Mouse (Mus musculus) spleen, postnatal 36 days (tissue): Measurements from ENCODE around the gene Snapc4.

Source experiments
- DNase-seq, 2 experiments: peaks; one replicate each; pipeline ENCODE4 v3.0.0; 2022; ENCODE audit warnings: low spot score in 2 of 2, mixed read lengths in 1 of 2

Snapc4 gene

DNA sequence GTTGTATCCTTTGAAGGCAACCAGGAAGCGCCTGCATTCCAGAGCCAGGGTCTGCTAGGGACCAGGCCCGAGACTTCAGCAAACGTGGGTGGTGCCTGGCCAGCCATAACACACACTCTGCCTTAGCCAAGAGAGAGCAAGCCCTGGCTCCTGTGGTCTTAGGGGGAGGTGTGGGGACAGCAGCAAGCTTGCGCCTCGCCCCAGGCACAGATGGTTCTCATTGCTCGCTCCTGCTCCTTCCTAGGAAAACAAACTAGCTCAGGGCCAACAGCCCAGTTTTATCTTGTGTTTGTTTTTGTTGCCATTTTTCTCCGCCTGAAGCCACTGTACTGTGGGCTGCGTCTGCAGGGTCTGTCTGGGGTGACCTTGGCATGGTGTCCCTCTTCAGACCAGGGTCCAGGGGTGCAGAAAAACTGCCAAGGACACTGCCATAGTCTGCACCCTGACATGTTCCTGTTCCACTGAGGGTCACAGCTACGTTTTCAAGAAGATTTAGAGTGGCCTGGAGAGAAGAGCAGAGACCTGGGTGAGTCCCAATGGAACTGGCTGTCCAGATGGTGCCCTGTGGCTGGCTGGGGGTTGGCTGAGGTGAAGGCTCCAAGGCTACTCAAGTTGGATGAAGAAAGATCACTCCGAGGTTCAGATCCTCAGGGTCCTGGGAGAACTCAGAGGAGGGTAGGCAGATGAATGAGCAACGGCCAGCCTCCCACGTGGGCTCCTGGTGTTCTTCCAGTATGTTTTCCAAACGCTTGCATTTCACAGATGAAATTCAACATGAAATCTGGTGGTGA lies 66.0 kb downstream of the Snapc4 start:
- DNase-seq: no peak

DNA sequence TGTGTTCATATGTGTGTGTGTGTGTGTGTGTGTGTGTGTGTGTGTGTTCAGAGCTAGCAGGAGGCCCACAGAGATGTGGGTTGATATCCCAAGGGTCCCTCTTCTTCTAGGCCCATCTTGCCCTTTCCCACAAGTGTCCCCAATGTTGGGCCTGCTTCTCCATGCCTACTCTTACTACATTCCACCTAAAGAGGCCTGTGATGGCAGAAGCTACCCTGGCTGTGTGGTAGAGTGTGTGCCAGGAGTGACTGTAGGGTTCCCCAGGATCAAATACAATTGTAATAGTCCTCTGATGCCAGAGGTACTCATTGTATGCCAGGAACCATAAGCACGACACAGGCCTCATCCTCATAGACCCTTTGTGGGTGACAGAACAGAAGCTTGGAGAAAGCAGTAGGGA lies 67.1 kb downstream of the Snapc4 start:
- no peak for DNase-seq

DNA sequence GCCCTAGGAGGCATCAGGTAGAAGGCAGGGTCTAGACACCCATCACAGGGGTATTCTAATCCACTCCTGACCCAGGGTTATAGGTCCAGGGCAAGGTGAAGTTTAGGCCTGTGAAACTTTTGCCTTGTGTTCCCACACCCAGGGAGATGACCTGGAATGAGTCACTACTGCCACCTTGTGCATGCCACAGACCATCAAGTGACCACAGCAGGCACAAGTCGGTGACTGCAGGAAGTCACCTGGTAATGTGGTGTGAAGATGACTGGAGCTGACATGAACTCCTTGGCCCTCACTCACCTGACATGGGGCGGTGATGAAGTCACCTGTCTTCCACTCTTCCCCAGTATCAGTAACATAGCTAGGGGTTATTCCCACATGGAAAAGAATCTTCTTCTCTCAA lies 67.6 kb downstream of the Snapc4 start:
- no peak for DNase-seq
